Mouse (Mus musculus) liver, embryonic 11.5 days (tissue): ENCODE data around the gene Gm6904. TPM values are rescaled to one million over a fixed set of nuclear protein-coding genes. Genes with fewer than 3 reads are reported as not detected.
A peak's percentile ranks its signal among the peaks of the same experiment; 100 is the strongest.

Source experiments
- ATAC-seq: fragments of 200-750 bp; cut with Nextera tagmentation; replicated peaks from 2 replicates; pipeline ENCODE4 v1.8.0; 2017; ENCODE audit warnings: moderate number of reproducible peaks, mild to moderate bottlenecking, moderate TSS enrichment, moderate library complexity; ENCODE audit not compliant: low FRiP score
- DNase-seq: peaks from one replicate; pipeline ENCODE4 v3.0.0-alpha.2; 2017; ENCODE audit warnings: low spot score
- H3K27ac ChIP-seq: fragments of 300-500 bp; sonication (generic); 2 replicates; pipeline ENCODE4 v1.5.1; 2014; ENCODE audit warnings: mild to moderate bottlenecking, low read depth, low read length, control low read depth
- H3K27me3 ChIP-seq: fragments of 300-500 bp; sonication (generic); replicated peaks from 2 replicates; pipeline ENCODE4 v1.6.1; 2014; ENCODE audit warnings: low read length, mixed read lengths; ENCODE audit not compliant: control insufficient read depth, insufficient read depth
- H3K36me3 ChIP-seq: fragments of 300-500 bp; sonication (generic); 2 replicates; pipeline ENCODE4 v1.6.1; 2014; ENCODE audit warnings: mild to moderate bottlenecking, low read length, moderate library complexity, mixed read lengths; ENCODE audit not compliant: control insufficient read depth, insufficient read depth
- H3K4me1 ChIP-seq: fragments of 300-500 bp; sonication (generic); replicated peaks from 2 replicates; pipeline ENCODE4 v1.6.1; 2014; ENCODE audit warnings: low read length, mixed read lengths; ENCODE audit not compliant: control insufficient read depth, insufficient read depth
- H3K4me2 ChIP-seq: fragments of 300-500 bp; sonication (generic); 2 replicates; pipeline ENCODE4 v1.6.1; 2014; ENCODE audit warnings: mild to moderate bottlenecking, control low read depth, moderate library complexity
- H3K4me3 ChIP-seq: fragments of 300-500 bp; sonication (generic); 2 replicates; pipeline ENCODE4 v1.5.1; 2014; ENCODE audit warnings: low read depth, low read length, control low read depth
- H3K9ac ChIP-seq: fragments of 300-500 bp; sonication (generic); 2 replicates; pipeline ENCODE4 v1.6.1; 2014; ENCODE audit warnings: low read depth, low read length, control low read depth
- H3K9me3 ChIP-seq: fragments of 300-500 bp; sonication (generic); 2 replicates; pipeline ENCODE4 v1.6.1; 2016; ENCODE audit warnings: low read length, inconsistent platforms, mixed read lengths; ENCODE audit not compliant: control insufficient read depth
- WGBS: fragments of 180-500 bp; shearing (Covaris S2); extraction: QIAGEN DNeasy Blood & Tissue Kit; methylation state at CpG from one replicate; pipeline ENCODE4 v1.1.7; 2014; 5-methylcytosine and 5-hydroxymethylcytosine counted together
- polyA plus RNA-seq: library from polyadenylated mRNA; unstranded; fragments of >200 nt; fragmentation: Nextera tagmentation; extraction: Ambion mirVana; gene quantifications from 2 replicates; pipeline ENCODE4 v1.2.1, GENCODE M21; 2014

The Gm6904 gene
- polyA plus RNA-seq, 1 experiment from 2014 or later = not detected

DNA sequence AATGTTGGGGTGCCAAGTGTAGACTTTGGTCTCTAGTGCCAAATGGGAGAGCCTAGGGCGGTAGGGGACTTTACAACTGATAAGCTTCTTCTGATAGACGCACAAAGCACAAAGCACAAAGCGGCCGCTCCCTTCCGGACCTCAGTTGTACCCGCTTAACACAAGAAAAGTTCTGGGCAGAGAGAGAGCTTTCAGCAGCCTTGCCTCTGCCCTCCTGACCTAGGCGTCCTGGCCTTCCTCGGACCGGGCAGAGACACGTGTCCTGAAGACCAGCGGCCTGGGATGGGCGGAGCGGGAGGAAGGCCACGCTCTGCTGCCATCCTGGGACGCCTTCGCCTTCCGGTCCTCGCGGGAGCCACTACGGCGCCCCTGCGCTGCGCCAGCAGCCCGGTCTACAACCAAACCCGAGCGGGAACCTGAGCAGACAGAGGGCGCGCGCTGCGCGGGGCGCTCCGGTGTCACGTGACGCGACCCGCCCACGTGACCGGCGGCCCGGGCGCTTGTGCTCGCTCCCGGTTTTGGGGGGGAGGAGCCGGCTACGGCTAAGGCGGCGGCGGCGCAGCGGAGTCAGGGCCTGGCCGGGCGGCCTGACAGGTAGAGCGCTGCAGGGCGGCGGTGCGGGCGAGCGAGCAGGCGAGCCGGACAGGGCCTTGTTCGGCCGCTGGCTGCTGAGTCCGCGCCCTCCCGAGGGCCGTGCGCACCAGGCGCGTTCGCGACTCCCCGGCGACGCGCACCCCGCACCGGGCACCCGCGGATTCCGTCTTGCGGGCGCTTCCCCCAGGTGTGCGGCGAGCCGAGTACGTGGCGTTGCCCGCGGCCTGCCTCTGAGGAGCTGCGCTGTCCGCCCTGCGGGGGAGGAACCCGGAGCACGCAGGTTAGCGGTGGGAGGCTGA lies 59.1 kb downstream of the Gm6904 start, which contains the start of gene Rcbtb1:
TSS of gene Rcbtb1 (plus strand) at position 499 of the 893 bp plus-strand sequence.
- no peaks in the 10 kb centered on the region for H3K27me3 ChIP-seq
- H3K4me1 ChIP-seq = peaks cover 8% of the 10 kb centered on the region
- H3K9me3 ChIP-seq = no peaks in the 10 kb centered on the region
- DNase-seq = peak; percentile 92
- peak; percentile 94 for ATAC-seq
- under 1% methylated on average over 83 of the region's 96 CpGs for WGBS
- peak within 1 kb of the TSS; percentile 77 for H3K4me2 ChIP-seq
- no peaks in the 10 kb centered on the region for H3K36me3 ChIP-seq
- H3K27ac ChIP-seq = peak within 1 kb of the TSS; percentile 97
- peak within 1 kb of the TSS; percentile 86 for H3K4me3 ChIP-seq
- H3K9ac ChIP-seq = peak within 1 kb of the TSS; percentile 92

Other genes with a start within 250 kb of the Gm6904 start
- not detected in 2 replicates for gene 1700129C05Rik, start 117.3 kb downstream of the Gm6904 start, polyA plus RNA-seq
- gene Gm5142, start 81.5 kb downstream of the Gm6904 start, polyA plus RNA-seq = not detected in 2 replicates
- gene Rcbtb1, start 59.0 kb downstream of the Gm6904 start, polyA plus RNA-seq = 54.0 and 55.5 TPM in 2 replicates
- gene Phf11a, start 37.3 kb upstream of the Gm6904 start, polyA plus RNA-seq = 0.16 TPM in 1 of 2 replicates, not detected in the other
- 0.78 and 1.1 TPM in 2 replicates for gene Phf11b, start 81.1 kb upstream of the Gm6904 start, polyA plus RNA-seq
- 0.37 and 1.0 TPM in 2 replicates for gene Phf11d, start 105.3 kb upstream of the Gm6904 start, polyA plus RNA-seq
- gene Phf11c, start 135.2 kb upstream of the Gm6904 start, polyA plus RNA-seq = 0.75 and 1.1 TPM in 2 replicates
- gene Setdb2, start 180.7 kb upstream of the Gm6904 start, polyA plus RNA-seq = 13.0 and 13.4 TPM in 2 replicates
- 47.4 and 54.5 TPM in 2 replicates for gene Cab39l, start 180.8 kb upstream of the Gm6904 start, polyA plus RNA-seq